Mouse (Mus musculus) heart, postnatal 0 days (tissue): ENCODE data around the gene Ldlr.

Experiments used
- CTCF ChIP-seq: IDR thresholded peaks from 2 replicates; pipeline ENCODE4 v1.5.1; 2016; ENCODE audit warnings: antibody characterized with exemption, control low read depth, low read depth
- EP300 ChIP-seq: IDR thresholded peaks from 2 replicates; pipeline ENCODE4 v1.6.1; 2016; ENCODE audit warnings: antibody characterized with exemption, low read depth

GRCm38 (mm10) chr9:21736580-21736979 is 13.3 kb downstream of the Ldlr start:
- TF ChIP-seq CTCF, result no peak
- TF ChIP-seq EP300, result no peak
